Mouse (Mus musculus) C2C12 (cell line): ENCODE measurements around the gene Shank3.

ENCODE experiments used
- CTCF ChIP-seq: IDR thresholded peaks from one replicate; pipeline ENCODE4 v1.5.1; 2011; ENCODE audit not compliant: control insufficient read depth, insufficient read depth, insufficient read length
- MAX ChIP-seq: IDR thresholded peaks from one replicate; pipeline ENCODE4 v1.6.1; 2011; ENCODE audit warnings: mild to moderate bottlenecking, control low read depth
- MYOD1 ChIP-seq: IDR thresholded peaks from one replicate; pipeline ENCODE4 v1.6.1; 2011; ENCODE audit warnings: low read depth; ENCODE audit not compliant: control insufficient read depth, insufficient read length
- USF1 ChIP-seq: IDR thresholded peaks from one replicate; pipeline ENCODE4 v1.6.1; 2011; ENCODE audit warnings: low read depth, mild to moderate bottlenecking, control low read depth, moderate library complexity

GRCm38 (mm10) chr15:89557996-89558390 is 58.6 kb downstream of the Shank3 start:
- TF ChIP-seq MAX (no peak), CTCF (no peak), USF1 (no peak), MYOD1 (no peak)
